Mouse (Mus musculus): ENCODE results near the gene Txk. TPM values are rescaled to one million over a fixed set of nuclear protein-coding genes. Genes with fewer than 3 reads are reported as not detected.

Txk gene
- 0.07 and 0.11 TPM in 2 replicates for polyA plus RNA-seq (2015; fragmentation: Nextera tagmentation; extraction: Ambion mirVana)

DNA sequence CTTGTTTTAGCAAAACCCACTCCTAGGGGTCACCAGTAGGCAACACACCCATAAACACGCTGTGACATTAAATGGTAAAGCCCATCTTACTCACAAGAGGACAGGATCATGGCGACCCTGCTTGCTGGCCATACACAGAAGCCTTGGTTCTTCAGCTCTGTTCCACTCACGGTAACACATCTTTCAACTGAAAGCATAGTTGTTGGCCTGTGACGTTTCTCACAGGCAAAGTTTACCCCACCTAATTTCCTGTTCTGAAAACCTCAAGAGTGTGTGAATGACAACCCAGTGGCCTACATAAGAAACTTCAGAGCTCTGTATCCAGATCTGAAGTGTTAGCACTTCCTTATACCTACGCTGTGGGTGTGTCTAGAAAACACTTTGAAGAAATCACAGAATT, at the start of gene Txk:
TSS of gene Txk (minus strand) at position 193 of the 400 bp plus-strand sequence.
- 85% methylated on average over 5 of the region's 5 CpGs for WGBS

DNA sequence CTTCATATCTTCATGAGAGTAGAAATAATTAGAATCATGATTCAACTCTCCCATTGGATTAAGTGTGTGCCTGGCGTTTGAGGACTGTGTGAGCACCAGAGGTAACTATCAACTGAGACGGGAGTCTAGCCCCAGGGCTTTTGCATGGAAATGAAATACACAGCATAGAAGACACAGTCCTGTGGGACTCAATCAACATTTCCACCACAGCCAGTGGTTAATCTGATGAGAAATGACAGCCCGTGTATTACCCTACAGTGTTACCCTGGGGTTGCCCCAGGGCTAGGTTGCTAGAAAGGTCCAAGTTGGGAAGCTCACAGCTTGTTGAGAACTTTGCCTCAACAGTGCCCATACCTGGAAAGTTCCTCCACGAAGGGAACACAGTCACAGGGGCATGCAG, 46.0 kb upstream of the Txk start:
- Histone ChIP-seq H3K4me2 (no peak overlapping the region), H3K9ac (no peak overlapping the region), H3K9me3 (no peaks in the 10 kb centered on the region), H3K4me3 (no peak overlapping the region), H3K36me3 (no peaks in the 10 kb centered on the region), H3K4me1 (peaks cover 5% of the 10 kb centered on the region), H3K27me3 (no peaks in the 10 kb centered on the region), H3K27ac (no peak overlapping the region)
- WGBS, result 58% methylated on average over 4 of the region's 4 CpGs
- ATAC-seq (ENCODE audit: insufficient number of reproducible peaks, insufficient read depth, low FRiP score, low TSS enrichment, low read depth), result no peak

More for the DNA sequence above, at the start of gene Txk:
- no peak within 1 kb of the TSS for H3K4me2 ChIP-seq
- no peaks in the 10 kb centered on the region for H3K36me3 ChIP-seq
- H3K9ac ChIP-seq, result no peak within 1 kb of the TSS
- no peak for ATAC-seq (ENCODE audit: insufficient number of reproducible peaks, insufficient read depth, low FRiP score, low TSS enrichment, low read depth)
- no peak within 1 kb of the TSS for H3K4me3 ChIP-seq
- H3K27ac ChIP-seq, result no peak within 1 kb of the TSS
- no peaks in the 10 kb centered on the region for H3K9me3 ChIP-seq
- no peaks in the 10 kb centered on the region for H3K27me3 ChIP-seq
- H3K4me1 ChIP-seq, result 0 out of 2 replicates have a peak, but pooled peaks cover under 1% of the 10 kb centered on the region

DNA sequence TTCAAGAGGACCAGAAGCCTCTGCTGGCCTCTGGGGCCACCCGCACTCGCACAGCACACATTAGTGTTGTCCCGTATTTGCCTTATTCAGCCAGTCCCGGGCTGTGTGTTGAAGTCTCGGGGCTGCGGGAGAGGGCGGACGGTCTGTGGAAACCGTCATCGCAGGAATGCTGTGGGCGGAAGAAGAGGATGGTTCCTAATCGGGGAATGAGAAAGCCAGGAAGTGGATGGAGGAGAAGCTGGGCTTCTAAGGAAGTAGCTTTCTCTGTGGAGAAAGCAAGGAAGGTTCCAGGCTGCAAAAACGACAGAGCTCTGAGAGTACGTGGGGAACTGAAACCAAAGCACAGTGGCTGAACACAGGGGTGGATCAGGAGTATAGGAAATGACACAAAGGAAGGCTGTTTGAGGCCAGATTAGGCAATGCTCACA, 43.6 kb upstream of the Txk start:
- Histone ChIP-seq H3K9me3 (no peaks in the 10 kb centered on the region), H3K9ac (no peak overlapping the region), H3K27me3 (no peaks in the 10 kb centered on the region), H3K4me3 (no peak overlapping the region), H3K4me1 (no peaks in the 10 kb centered on the region; the same call in 1 of the 2 replicates), H3K36me3 (no peaks in the 10 kb centered on the region), H3K4me2 (peak overlapping the region; percentile 35), H3K27ac (no peak overlapping the region)
- ATAC-seq (ENCODE audit: insufficient number of reproducible peaks, insufficient read depth, low FRiP score, low TSS enrichment, low read depth), result no peak
- 54% methylated on average over 14 of the region's 14 CpGs for WGBS

DNA sequence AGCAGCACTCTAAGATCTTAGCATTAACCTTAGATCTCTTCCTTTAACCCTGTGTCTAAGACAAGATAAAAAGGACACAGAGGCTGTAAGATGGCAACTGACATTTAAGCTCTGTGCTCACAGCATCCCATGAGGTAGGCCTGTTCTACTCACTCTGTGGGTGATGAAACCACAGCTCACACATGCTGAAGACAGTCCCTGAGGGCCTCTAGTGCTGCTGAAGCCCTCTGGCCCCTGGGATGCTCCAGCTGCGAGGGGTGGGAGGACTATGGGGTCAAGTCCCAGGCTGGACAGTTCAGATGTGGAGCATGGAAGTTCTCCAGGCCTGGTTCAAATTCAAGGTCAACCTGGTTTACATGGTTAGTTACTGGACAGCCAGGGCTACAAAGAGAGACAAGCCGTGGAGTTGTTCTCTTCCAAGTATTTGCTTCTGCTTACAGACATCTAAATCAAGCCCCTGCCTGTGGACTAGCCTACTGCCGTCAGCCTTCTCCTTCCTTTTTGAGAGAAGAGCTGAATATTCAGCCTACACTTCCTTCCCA, 40.8 kb upstream of the Txk start:
- no peak for ATAC-seq (ENCODE audit: insufficient number of reproducible peaks, insufficient read depth, low FRiP score, low TSS enrichment, low read depth)
- 75% methylated on average over 3 of the region's 3 CpGs for WGBS
- no peak overlapping the region for H3K9ac ChIP-seq
- no peaks in the 10 kb centered on the region; the same call in 1 of the 2 replicates for H3K4me1 ChIP-seq
- no peak overlapping the region for H3K27ac ChIP-seq
- H3K9me3 ChIP-seq, result no peaks in the 10 kb centered on the region
- H3K27me3 ChIP-seq, result no peaks in the 10 kb centered on the region
- H3K36me3 ChIP-seq, result no peaks in the 10 kb centered on the region
- H3K4me2 ChIP-seq, result no peak overlapping the region
- no peak overlapping the region for H3K4me3 ChIP-seq

DNA sequence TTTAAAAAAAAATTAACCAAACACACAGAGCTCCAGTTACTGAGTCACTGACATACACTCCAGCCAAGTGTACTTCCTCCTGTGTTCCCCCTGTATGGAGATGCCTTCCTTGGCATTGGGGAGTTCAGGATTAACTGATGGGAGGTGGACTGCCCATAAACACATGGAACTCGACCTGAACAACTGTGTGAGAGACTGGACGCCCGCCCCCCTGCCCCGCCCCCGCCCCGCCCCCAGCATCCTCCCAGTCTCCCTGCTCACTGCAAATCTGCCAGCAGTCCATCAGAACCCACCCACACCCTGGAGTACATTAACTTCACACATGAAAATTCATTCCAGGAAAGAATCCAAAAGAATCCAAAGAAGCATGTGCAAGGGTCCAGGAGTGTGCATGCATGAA, 39.2 kb upstream of the Txk start:
- H3K4me2 ChIP-seq, result no peak overlapping the region
- H3K36me3 ChIP-seq, result no peaks in the 10 kb centered on the region
- H3K4me1 ChIP-seq, result no peaks in the 10 kb centered on the region; the same call in 1 of the 2 replicates
- H3K4me3 ChIP-seq, result no peak overlapping the region
- ATAC-seq (ENCODE audit: insufficient number of reproducible peaks, insufficient read depth, low FRiP score, low TSS enrichment, low read depth), result no peak
- H3K9ac ChIP-seq, result no peak overlapping the region
- no peaks in the 10 kb centered on the region for H3K9me3 ChIP-seq
- WGBS, result 27% methylated on average over 6 of the region's 6 CpGs
- no peaks in the 10 kb centered on the region for H3K27me3 ChIP-seq
- no peak overlapping the region for H3K27ac ChIP-seq

DNA sequence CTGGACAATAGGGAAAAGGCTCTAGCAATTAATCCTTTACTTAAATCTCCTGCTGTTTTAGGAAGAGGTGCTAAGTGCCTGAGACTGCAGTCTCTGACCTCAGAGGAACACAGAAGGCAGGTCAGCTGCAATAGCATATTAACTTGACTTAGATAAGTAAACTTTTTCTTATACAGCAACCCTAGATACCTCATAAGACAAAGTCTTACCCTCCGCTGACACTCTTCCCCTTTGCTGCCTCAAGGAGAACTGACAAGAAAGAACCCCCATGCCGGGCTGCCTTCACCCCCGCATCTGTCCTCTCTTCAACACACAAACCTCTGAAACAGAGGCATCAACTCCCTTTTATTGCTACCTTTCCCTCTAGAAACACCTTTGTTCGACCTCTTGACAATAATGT, 38.8 kb upstream of the Txk start:
- no peaks in the 10 kb centered on the region for H3K36me3 ChIP-seq
- 71% methylated on average over 4 of the region's 4 CpGs for WGBS
- no peak overlapping the region for H3K9ac ChIP-seq
- H3K4me3 ChIP-seq, result no peak overlapping the region
- H3K9me3 ChIP-seq, result no peaks in the 10 kb centered on the region
- H3K27ac ChIP-seq, result no peak overlapping the region
- no peaks in the 10 kb centered on the region for H3K27me3 ChIP-seq
- H3K4me2 ChIP-seq, result no peak overlapping the region
- no peaks in the 10 kb centered on the region; the same call in 1 of the 2 replicates for H3K4me1 ChIP-seq
- ATAC-seq (ENCODE audit: insufficient number of reproducible peaks, insufficient read depth, low FRiP score, low TSS enrichment, low read depth), result no peak

DNA sequence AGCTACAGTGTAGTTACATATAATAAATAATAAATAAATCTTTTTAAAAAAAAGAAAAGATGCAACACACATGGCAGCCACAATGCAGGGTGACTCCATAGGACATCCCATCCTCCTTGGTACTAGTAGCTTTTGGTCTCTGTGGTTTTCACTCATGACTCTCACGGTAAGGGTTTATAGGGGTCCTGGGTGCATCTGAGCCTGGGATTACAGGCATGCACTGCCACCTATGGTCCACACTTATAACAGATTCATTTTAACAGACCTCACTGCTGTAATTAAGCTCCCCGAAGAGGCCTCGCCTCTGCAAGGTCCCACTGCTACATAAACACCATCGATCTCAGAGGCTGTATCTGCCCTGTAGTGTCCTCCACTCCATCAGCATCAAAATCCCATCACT, 32.9 kb upstream of the Txk start:
- Histone ChIP-seq H3K4me2 (no peak overlapping the region), H3K4me1 (no peaks in the 10 kb centered on the region), H3K4me3 (no peak overlapping the region), H3K27me3 (no peaks in the 10 kb centered on the region), H3K9me3 (no peaks in the 10 kb centered on the region), H3K36me3 (no peaks in the 10 kb centered on the region), H3K9ac (no peak overlapping the region), H3K27ac (no peak overlapping the region)
- no peak for ATAC-seq (ENCODE audit: insufficient number of reproducible peaks, insufficient read depth, low FRiP score, low TSS enrichment, low read depth)
- WGBS, result 67% methylated on average over 4 of the region's 4 CpGs

DNA sequence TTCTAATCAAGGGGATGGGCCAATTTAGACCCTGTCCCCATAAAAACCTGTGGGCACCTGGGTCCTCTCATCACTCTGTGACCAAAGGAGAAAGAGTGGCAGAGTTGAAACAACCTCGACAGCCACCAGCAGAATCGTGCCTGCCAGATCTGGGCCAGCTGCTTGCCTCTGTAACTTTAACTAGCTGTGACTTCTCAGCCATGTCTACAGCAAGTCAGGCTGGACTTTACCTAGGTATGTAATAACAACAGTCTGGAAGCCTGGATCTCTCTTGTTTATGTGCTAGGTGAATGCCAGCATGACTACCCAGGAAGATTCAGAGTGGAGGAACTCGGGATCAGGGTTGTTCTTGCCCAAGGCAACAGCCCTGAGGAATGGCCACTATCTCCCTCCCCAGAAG, 32.1 kb upstream of the Txk start:
- H3K36me3 ChIP-seq, result no peaks in the 10 kb centered on the region
- WGBS, result 71% methylated on average over 3 of the region's 3 CpGs
- no peak for ATAC-seq (ENCODE audit: insufficient number of reproducible peaks, insufficient read depth, low FRiP score, low TSS enrichment, low read depth)

DNA sequence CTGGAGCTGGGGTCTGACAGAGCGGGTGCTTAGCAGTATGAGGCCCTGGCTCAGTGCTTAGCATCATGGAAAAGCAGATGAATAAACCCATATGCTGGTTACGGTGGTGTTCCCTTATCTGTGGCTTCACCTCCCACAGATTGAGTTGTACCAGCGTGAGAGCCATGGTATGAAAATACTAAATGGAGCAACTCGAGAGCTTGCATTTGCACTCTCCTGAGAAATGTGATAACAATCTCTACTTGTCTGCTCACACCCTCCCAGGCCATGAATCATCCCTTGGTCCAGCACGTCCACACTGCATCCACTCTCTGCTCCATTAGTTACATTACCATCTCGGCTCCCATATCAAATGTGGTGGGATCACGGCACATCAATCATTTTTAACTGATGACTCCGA, 31.4 kb upstream of the Txk start:
- Histone ChIP-seq H3K27ac (no peak overlapping the region), H3K27me3 (no peaks in the 10 kb centered on the region), H3K4me3 (no peak overlapping the region), H3K9me3 (no peaks in the 10 kb centered on the region), H3K4me1 (no peaks in the 10 kb centered on the region), H3K4me2 (no peak overlapping the region), H3K9ac (no peak overlapping the region), H3K36me3 (no peaks in the 10 kb centered on the region)
- 83% methylated on average over 8 of the region's 8 CpGs for WGBS
- ATAC-seq (ENCODE audit: insufficient number of reproducible peaks, insufficient read depth, low FRiP score, low TSS enrichment, low read depth), result no peak

More for the DNA sequence above, 32.1 kb upstream of the Txk start:
- Histone ChIP-seq H3K4me2 (no peak overlapping the region), H3K4me3 (no peak overlapping the region), H3K4me1 (no peaks in the 10 kb centered on the region), H3K27ac (no peak overlapping the region), H3K27me3 (no peaks in the 10 kb centered on the region), H3K9me3 (no peaks in the 10 kb centered on the region), H3K9ac (no peak overlapping the region)

DNA sequence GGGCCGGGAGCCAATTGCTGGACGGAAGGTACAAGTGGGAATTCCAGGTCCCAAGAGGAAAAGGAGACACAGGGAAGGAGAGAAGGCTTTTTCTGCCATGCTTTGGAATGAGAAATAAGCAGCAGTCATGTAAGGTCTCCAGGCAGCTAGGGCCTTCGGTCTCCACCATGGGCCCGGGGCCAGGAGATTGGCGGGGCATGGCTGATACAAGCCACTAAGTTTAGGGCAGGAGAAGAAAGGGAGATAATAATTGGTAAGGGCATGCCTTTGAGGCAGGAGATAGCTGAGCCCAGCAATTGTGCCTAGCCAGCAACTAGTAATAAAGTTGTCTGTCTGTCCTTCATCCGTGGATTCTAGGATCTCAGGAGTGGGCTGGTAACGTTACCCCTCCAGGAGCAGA, 30.5 kb upstream of the Txk start:
- Histone ChIP-seq H3K9me3 (no peaks in the 10 kb centered on the region), H3K4me1 (no peaks in the 10 kb centered on the region), H3K4me2 (no peak overlapping the region), H3K9ac (no peak overlapping the region), H3K36me3 (no peaks in the 10 kb centered on the region), H3K27me3 (no peaks in the 10 kb centered on the region), H3K4me3 (no peak overlapping the region), H3K27ac (no peak overlapping the region)
- whole genome bisulfite sequencing, result 91% methylated on average over 7 of the region's 7 CpGs
- no peak for ATAC-seq (ENCODE audit: insufficient number of reproducible peaks, insufficient read depth, low FRiP score, low TSS enrichment, low read depth)

DNA sequence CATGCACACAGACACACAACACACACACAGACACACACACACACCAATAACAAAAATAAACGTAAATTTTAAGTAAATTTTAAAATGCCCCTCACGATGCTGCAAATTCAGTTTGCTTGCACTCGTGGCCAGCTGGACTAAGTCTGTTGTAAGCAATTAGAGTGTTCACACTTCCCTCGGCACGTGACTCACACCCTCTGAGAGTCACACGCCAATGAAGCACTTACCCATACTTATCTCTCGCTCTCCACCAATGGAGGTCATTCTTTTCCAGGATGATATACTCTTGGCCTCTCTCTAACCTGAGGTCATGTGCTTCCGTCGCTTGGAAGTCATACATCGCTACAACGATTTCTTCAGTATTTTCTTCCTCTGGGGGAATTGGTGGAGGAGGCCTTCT, 29.2 kb upstream of the Txk start:
- 85% methylated on average over 11 of the region's 11 CpGs for WGBS
- H3K9ac ChIP-seq, result no peak overlapping the region
- ATAC-seq (ENCODE audit: insufficient number of reproducible peaks, insufficient read depth, low FRiP score, low TSS enrichment, low read depth), result no peak

DNA sequence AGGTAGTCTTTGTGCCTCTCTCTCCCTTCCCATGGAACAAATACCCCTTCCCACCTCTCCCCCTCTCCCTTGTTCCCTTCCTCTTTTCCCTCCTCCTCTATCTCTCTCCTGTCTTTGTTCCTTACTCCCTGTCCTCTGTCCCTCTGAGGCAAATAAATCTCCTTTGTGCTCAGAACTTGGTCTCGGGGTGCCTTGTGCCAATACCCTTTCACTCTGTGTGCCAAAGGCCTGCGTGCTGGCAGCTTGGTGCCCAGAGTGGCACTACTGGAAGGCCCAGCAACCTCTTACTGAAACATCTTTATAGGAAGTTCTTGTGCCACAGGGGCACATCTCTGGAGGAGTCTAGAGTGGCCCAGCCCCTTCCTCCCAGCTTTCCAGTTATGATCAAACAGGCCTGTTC, 24.0 kb upstream of the Txk start:
- Histone ChIP-seq H3K9me3 (no peaks in the 10 kb centered on the region), H3K27ac (no peak overlapping the region), H3K4me2 (no peak overlapping the region), H3K4me3 (no peak overlapping the region), H3K36me3 (no peaks in the 10 kb centered on the region), H3K9ac (no peak overlapping the region), H3K27me3 (no peaks in the 10 kb centered on the region), H3K4me1 (no peaks in the 10 kb centered on the region)
- WGBS, result 88% methylated on average over 2 of the region's 2 CpGs
- ATAC-seq (ENCODE audit: insufficient number of reproducible peaks, insufficient read depth, low FRiP score, low TSS enrichment, low read depth), result no peak

More for the DNA sequence above, 29.2 kb upstream of the Txk start:
- Histone ChIP-seq H3K27ac (no peak overlapping the region), H3K27me3 (no peaks in the 10 kb centered on the region), H3K4me1 (no peaks in the 10 kb centered on the region), H3K4me3 (no peak overlapping the region), H3K4me2 (no peak overlapping the region), H3K9me3 (no peaks in the 10 kb centered on the region), H3K36me3 (no peaks in the 10 kb centered on the region)

Measured in embryonic facial prominence, embryonic 13.5 days (tissue).